Mouse (Mus musculus): ENCODE results near the gene Abcb5.

Gene Abcb5

DNA sequence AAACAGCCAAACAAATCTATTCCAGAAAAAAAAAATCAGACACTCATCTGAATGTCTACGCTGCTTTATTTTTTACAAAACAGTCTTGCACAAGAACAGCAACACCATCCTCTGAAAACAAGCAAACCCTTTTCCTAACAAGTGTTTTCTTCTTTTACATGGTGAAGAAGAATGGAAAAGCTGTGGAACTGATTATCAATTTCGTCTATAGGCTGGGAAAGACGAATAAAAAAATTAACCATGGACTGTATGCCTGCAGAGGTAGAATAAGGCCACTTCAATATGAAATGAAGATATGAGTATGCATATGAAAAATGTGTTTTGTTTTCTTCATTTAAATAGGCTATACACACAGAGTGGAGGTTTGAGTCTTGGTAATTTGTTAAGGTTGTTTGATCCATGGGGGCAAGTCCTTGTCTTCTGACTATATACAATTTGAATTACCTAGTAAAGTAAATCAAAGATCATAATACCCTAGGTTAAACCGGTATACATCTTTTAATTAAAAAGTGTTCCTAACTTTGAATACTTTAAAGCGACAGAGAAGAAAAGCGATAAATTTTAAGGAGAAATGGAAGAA lies 124.2 kb downstream of the Abcb5 start:
- no peaks in the 10 kb centered on the region; the same call in 1 of the 2 replicates for H3K27me3 ChIP-seq (ENCODE audit: control insufficient read depth, insufficient read depth, low read length, poor library complexity, severe bottlenecking)
- DNase-seq (ENCODE audit: low read depth, low spot score), result no peak
- H3K36me3 ChIP-seq (ENCODE audit: control insufficient read depth, insufficient read depth, low read length, poor library complexity, severe bottlenecking), result no peaks in the 10 kb centered on the region

DNA sequence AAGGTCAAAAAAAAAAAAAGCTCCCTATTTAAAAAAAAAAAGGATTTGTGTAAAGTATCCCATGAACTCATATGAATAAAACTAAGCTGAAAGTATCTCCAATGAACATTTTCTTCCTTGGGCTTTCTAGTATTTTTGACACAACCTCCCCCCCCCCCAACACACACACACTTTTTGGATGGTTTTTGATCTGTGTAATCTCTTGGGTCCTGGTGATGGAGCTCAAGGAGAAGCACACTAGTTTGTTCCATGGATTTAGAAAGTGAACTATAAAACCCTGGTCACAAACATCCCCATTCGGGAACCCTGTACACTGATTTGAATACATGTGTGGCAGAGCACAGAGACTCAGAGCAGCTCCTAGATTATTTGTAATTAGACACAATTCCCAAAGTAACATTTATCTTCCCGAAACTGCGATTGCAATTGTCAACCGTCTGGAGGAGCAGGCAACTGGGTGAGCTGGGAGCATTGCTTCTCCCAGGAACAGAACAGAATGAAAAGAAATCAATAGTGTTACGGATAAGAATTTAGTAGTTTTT lies 124.8 kb downstream of the Abcb5 start:
- Histone ChIP-seq H3K36me3 (ENCODE audit: control insufficient read depth, insufficient read depth, low read length, poor library complexity, severe bottlenecking) (no peaks in the 10 kb centered on the region), H3K27me3 (ENCODE audit: control insufficient read depth, insufficient read depth, low read length, poor library complexity, severe bottlenecking) (no peaks in the 10 kb centered on the region; the same call in 1 of the 2 replicates)
- DNase-seq (ENCODE audit: low read depth, low spot score), result no peak

DNA sequence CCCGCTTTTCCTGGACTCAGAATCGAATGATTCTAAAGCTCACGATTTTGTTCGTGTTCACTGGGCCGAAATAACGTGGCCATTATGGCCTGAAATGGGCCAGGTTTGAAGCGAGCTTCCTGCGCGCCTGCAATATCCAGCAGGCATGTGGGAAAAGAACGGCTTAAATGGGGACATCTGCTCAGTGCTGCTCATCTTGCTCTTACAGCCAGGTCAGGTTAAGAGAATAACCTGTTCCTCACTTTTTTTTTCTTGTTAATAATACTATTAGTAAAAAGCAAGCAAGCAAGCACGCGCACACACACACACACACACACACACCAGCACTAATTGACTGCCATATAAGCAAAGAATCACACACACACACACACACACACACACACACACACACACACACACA lies 125.4 kb downstream of the Abcb5 start:
- H3K36me3 ChIP-seq (ENCODE audit: control insufficient read depth, insufficient read depth, low read length, poor library complexity, severe bottlenecking), result no peaks in the 10 kb centered on the region
- no peak for DNase-seq (ENCODE audit: low read depth, low spot score)
- no peaks in the 10 kb centered on the region; the same call in 1 of the 2 replicates for H3K27me3 ChIP-seq (ENCODE audit: control insufficient read depth, insufficient read depth, low read length, poor library complexity, severe bottlenecking)

DNA sequence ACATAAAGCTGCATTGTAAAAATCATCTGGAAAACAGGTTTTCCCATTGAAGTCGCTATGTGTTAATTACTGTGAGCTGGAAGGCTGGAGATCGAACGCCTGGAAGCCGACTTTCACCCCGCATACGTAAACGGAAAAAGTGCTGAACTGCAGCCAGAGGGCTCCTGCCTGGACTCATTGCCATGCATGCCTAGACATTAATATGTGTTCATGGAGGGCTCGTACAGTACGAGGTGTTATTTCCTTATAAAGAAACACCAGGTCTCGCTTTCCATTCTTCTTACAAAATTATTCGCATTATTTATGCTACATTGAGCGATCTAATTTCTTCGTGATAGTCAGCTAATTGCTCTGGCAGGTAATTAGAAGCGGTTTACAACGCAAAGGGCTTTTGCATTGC lies 125.9 kb downstream of the Abcb5 start:
- Histone ChIP-seq H3K27me3 (ENCODE audit: control insufficient read depth, insufficient read depth, low read length, poor library complexity, severe bottlenecking) (no peaks in the 10 kb centered on the region; the same call in 1 of the 2 replicates), H3K36me3 (ENCODE audit: control insufficient read depth, insufficient read depth, low read length, poor library complexity, severe bottlenecking) (no peaks in the 10 kb centered on the region)
- no peak for DNase-seq (ENCODE audit: low read depth, low spot score)

DNA sequence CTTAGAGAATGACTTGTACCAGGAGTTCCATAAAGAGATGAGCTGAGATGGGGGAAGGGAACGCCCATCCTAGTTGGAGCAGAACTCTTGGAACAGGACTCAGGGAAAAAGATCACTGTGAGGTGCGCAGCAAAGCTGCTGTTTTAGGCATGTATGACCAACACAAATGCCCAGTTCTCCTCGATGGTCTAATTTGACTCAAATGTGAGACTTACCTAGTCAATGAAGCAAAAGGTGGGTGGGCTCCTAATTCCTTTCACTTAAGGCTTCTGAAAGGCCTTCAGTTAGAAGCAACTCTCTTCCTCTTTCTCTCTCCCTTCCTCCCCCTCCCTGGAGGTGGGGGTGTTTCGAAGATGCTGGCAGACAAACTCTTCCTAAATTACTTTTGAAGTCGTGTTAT lies 126.8 kb downstream of the Abcb5 start:
- Histone ChIP-seq H3K27me3 (ENCODE audit: control insufficient read depth, insufficient read depth, low read length, poor library complexity, severe bottlenecking) (no peaks in the 10 kb centered on the region; the same call in 1 of the 2 replicates), H3K36me3 (ENCODE audit: control insufficient read depth, insufficient read depth, low read length, poor library complexity, severe bottlenecking) (no peaks in the 10 kb centered on the region)
- no peak for DNase-seq (ENCODE audit: low read depth, low spot score)

DNA sequence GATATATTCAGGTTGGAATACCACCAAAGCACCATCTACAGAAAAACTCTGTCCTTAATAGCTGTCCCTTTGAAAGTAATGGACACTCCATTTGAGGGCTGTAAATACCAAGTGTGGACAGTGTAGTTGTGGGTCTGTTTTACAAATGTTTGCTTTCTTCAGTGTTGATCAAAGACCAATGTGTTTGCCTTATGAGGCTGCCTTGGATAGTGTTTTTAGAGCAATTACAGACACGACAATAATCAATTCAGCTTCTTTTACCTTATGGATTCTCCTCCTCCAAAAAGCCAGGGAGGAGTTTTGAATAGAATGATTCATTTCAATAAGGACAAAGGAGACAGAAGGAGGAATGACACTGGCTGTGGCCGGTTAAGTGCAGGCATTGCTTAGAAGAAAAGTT lies 128.0 kb downstream of the Abcb5 start:
- DNase-seq (ENCODE audit: low read depth, low spot score), result no peak
- Histone ChIP-seq H3K27me3 (ENCODE audit: control insufficient read depth, insufficient read depth, low read length, poor library complexity, severe bottlenecking) (no peaks in the 10 kb centered on the region; the same call in 1 of the 2 replicates), H3K36me3 (ENCODE audit: control insufficient read depth, insufficient read depth, low read length, poor library complexity, severe bottlenecking) (no peaks in the 10 kb centered on the region)

DNA sequence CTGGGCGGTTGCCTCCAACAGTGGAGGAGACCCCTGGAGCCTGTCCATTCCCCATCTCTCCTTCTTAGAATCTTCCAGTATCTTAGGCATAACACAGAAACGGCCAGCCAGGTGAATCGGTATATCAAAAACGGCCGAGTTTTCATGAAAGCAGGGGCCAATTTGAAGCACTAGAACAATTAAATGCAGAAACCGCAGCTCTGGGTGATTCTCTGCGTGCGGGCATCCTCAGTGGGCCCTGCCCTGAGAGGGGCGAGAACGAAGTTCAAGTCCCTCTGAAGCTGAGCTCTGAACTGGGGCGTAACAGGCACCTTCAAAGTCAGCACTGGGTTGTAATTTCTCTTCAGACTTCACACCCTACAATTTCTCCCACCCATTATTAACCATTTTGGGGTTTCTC lies 128.9 kb downstream of the Abcb5 start:
- DNase-seq (ENCODE audit: low read depth, low spot score), result no peak
- no peaks in the 10 kb centered on the region; the same call in 1 of the 2 replicates for H3K27me3 ChIP-seq (ENCODE audit: control insufficient read depth, insufficient read depth, low read length, poor library complexity, severe bottlenecking)
- no peaks in the 10 kb centered on the region for H3K36me3 ChIP-seq (ENCODE audit: control insufficient read depth, insufficient read depth, low read length, poor library complexity, severe bottlenecking)

DNA sequence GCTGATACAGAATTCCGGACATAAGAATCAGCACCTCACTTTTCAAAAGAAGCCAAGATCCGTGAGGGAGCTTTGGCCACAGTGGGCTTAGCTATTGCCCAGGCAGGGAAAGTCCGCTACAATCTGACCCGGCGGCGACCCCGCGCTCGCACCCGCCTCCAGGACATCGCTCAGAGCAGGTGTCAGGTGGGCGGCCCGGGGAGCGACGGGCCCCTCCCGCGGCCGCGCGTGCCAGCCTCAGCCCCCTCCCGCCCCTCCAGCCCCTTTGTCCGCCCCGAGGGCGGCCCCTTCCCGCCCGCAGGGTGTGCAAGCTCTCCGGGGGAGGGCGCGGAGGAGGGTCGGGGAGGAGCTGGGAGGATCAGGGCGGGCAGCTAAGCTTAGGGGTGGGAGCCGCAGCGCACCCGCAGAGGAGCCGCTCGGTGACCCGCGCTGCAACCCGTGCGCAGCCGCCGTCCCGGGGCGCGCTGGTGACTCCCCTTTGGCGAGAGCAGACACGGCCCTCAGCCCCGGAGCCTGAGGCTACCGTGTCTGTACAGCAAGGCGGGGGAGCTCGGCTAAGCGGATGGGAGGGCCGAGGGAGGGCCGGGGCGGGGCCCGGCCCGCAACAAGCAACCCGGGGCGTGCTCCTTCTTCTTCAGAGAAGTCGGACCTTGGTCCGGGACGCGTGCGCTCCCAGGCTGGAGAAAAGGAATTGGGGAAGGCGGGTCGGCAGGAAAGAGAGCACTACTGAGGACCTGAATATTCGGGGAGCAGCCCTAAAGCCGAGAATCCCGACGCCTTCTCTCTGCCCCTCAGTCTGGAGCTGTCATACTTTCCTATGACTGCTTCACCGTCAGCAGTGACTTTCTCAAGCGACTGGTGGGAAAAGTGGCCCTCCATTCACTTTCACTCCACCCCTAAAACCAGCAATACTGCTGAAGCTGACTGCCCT lies 129.5 kb downstream of the Abcb5 start:
- no peak for DNase-seq (ENCODE audit: low read depth, low spot score)
- Histone ChIP-seq H3K36me3 (ENCODE audit: control insufficient read depth, insufficient read depth, low read length, poor library complexity, severe bottlenecking) (no peaks in the 10 kb centered on the region), H3K27me3 (ENCODE audit: control insufficient read depth, insufficient read depth, low read length, poor library complexity, severe bottlenecking) (no peaks in the 10 kb centered on the region; the same call in 1 of the 2 replicates)

DNA sequence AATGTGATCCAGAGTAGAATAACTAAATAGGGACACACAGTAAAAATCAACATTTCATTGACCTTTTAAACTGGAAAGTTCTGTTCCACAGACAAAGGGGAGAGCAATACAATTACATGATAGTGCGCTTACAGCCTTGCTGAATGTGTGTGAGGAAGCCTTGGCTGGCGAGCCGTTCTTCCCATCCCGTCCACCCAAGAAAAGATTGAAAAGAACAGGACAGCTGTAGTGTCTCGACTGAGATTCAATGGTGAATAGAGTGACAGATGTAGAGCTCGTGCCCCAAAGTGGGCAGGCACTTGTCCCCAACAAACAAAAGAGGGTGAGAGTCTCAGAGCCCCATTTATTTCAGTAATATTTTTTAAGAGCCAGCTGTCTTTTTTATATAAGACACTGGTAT lies 136.3 kb downstream of the Abcb5 start:
- no peak for DNase-seq (ENCODE audit: low read depth, low spot score)
- Histone ChIP-seq H3K27me3 (ENCODE audit: control insufficient read depth, insufficient read depth, low read length, poor library complexity, severe bottlenecking) (no peaks in the 10 kb centered on the region), H3K36me3 (ENCODE audit: control insufficient read depth, insufficient read depth, low read length, poor library complexity, severe bottlenecking) (no peaks in the 10 kb centered on the region)

Measured in splenic B cell, adult 2 months (primary cell).